Mouse (Mus musculus): ENCODE results near the gene Baiap2l2.

The Baiap2l2 gene
- long read RNA-seq, experiment 1 = 0 reads
- long read RNA-seq, experiment 2 = 0 reads

GRCm38 (mm10) chr15:79285399-79285798, at the start of gene Baiap2l2:
TSS of gene Baiap2l2 (minus strand) at chr15:79285537.
- intact Hi-C loops (cut with DNase I) = no loop called here

GRCm38 (mm10) chr15:79333409-79333808, 48.1 kb upstream of the Baiap2l2 start:
- intact Hi-C loops (cut with DNase I) = no loop called here

- intact Hi-C loops (cut with DNase I) = no loop called here
Observed at GRCm38 (mm10) chr15:79330521-79330920, 45.2 kb upstream of the Baiap2l2 start.

- intact Hi-C loops (cut with DNase I) = loop anchor here (10.0 kb wide), 1 partner anchor 135 kb away; no protein-coding TSS in a partner anchor
Observed at GRCm38 (mm10) chr15:79329979-79330363, 44.6 kb upstream of the Baiap2l2 start.

GRCm38 (mm10) chr15:79329346-79329978, 44.1 kb upstream of the Baiap2l2 start:
- intact Hi-C loops (cut with DNase I) = loop anchor here (10.0 kb wide), 1 partner anchor 135 kb away; no protein-coding TSS in a partner anchor

DNA sequence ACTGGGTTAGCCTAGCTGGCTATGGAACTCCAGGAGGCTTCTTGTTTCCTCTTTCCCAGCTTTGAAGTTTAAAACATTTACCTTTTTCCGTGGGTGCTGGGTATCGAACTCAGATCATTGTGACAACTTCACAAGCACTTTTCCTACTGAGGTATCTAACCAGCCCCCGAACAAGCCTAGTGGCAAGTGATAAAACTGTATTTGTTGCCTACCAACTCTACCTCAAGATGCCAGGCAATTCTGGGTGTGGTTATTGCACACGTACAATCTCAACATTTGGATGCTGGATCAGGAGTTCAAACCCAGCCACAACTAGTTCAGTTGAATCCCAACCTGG, 43.6 kb upstream of the Baiap2l2 start:
- intact Hi-C loops (cut with DNase I) = loop anchor here (10.0 kb wide), 1 partner anchor 136 kb away; no protein-coding TSS in a partner anchor

- intact Hi-C loops (cut with DNase I) = loop anchor here (10.0 kb wide), 1 partner anchor 137 kb away; no protein-coding TSS in a partner anchor
Observed at GRCm38 (mm10) chr15:79328058-79328938, 43.0 kb upstream of the Baiap2l2 start, which contains the start of gene Pla2g6. TSS of gene Pla2g6 (minus strand) at chr15:79328390.

GRCm38 (mm10) chr15:79326971-79327961, 41.9 kb upstream of the Baiap2l2 start:
- intact Hi-C loops (cut with DNase I) = loop anchor here (10.0 kb wide), 1 partner anchor 138 kb away; no protein-coding TSS in a partner anchor

GRCm38 (mm10) chr15:79326264-79326663, 40.9 kb upstream of the Baiap2l2 start:
- intact Hi-C loops (cut with DNase I) = loop anchor here (10.0 kb wide), 1 partner anchor 139 kb away; no protein-coding TSS in a partner anchor

DNA sequence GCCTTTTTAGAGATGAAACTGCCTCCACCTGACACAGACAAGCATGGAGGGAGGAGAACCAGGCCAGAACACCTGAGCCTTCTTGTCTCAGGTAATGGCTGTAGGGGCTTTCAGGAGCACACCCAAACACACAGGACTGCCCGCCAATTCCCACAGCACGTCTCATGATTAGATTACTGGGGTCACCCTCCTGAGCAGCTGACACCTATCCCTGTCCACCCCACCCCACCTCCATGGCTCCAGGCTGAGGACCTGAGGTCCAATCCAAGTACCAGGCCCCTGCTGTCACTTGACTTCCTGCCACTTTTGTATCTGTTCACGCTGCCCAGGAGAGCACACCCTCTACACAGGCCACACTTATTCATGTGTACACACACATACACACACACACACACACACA, 40.4 kb upstream of the Baiap2l2 start:
- intact Hi-C loops (cut with DNase I) = loop anchor here (10.0 kb wide), 1 partner anchor 139 kb away; no protein-coding TSS in a partner anchor

DNA sequence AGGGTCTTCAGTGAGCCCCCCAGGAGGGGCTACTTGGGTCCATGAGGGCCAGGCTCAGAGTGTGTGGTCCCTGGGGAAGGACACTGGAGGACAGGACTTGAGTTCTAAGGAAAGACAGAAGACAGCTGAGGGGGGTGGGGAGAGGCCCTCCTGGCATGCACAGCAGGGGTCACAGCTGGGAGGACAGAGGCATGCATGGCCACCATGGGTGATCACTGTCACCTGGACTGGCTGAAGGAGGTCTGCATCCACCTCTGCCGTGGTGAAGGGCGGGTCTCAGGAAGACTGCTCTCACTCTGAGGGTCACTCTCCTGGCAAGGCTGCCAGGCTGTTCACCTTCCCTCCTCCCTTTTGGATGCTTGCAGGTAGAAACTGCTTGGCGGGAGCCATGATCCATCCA, 39.0 kb upstream of the Baiap2l2 start:
- intact Hi-C loops (cut with DNase I) = loop anchor here (10.0 kb wide), 1 partner anchor 140 kb away; no protein-coding TSS in a partner anchor

GRCm38 (mm10) chr15:79323791-79324155, 38.4 kb upstream of the Baiap2l2 start:
- intact Hi-C loops (cut with DNase I) = loop anchor here (10.0 kb wide), 1 partner anchor 141 kb away; no protein-coding TSS in a partner anchor

- intact Hi-C loops (cut with DNase I) = loop anchor here (10.0 kb wide), 1 partner anchor 142 kb away; no protein-coding TSS in a partner anchor
Observed at GRCm38 (mm10) chr15:79322991-79323790, 37.9 kb upstream of the Baiap2l2 start.

DNA sequence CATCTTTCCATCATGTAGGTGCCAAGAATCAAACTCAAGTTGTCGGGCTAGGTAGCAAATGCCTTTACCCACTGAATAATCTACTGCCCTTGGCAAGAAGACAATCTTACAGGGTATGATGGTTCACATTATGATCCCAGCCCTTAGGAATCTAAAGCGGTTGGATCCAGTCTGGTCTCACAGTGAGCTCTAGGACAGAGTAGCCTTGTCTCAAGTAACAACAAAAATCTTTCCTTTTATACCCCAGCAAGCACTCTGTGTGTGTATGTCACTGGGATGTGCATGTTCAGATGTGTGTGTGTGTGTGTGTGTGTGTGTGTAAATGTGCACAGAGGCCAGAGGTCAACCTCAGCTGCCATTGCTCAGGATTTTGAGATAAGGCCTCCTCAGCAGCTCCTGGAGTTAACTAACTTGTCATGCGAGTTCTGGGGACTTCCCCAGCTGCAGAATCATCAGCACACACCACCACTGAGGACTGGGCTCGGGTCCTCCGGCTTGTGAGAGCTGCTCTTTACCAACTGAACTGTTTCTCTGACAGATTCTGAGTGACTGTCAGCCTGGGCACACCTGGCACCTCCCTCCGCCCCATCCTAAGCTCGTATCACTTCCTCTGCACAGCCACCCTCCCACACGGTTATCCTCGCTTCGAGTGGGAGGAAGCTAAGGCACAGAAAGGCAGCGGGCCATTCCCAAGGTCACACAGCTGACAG, 37.1 kb upstream of the Baiap2l2 start:
- intact Hi-C loops (cut with DNase I) = loop anchor here (10.0 kb wide), 1 partner anchor 142 kb away; no protein-coding TSS in a partner anchor

- intact Hi-C loops (cut with DNase I) = loop anchor here (10.0 kb wide), 1 partner anchor 143 kb away; no protein-coding TSS in a partner anchor
Observed at GRCm38 (mm10) chr15:79321733-79322190, 36.4 kb upstream of the Baiap2l2 start.

DNA sequence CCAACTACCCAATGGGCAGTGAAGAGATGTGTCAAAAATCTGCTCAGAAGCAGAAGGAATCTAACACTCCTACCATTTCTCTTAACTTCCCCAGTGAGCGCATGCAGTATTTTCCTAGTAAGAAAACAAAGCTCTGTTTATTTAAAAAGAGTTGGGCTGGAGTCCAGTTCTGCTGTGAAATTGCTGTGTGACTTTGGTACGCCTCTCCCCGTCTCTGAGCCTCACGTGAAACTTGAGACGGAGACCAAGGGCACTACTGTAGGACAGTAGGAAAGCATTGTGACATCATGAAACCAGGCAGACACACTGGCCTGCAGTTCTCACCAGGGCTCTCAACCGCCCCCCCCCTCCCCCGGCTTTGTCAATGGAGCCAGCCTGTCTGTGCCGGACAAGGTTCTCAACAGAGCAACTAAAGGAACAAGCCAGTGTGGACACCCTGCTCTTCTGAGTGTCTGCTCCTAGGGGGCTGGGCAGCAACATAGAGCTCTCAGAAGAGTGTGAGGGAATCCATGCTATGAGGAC, 28.6 kb upstream of the Baiap2l2 start:
- intact Hi-C loops (cut with DNase I) = no loop called here

DNA sequence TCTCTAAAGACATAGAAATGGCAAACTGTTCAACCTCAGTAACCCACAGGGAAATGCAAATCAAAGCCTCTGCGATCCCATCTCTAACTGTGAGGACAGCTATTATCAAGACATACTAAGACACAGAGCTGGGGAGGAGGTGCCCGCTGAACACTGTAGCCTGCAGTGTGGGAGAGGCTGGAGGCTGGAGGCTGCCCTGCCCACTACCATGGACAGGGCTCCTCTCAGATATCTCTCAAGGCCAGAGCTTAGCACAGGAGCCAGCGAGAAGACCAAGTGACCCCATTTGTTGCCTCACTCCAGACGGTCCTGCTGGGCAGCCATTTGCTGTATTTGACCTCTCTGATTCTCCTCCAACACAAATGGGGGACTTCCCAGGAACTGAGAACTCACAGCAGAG, 22.5 kb upstream of the Baiap2l2 start:
- intact Hi-C loops (cut with DNase I) = no loop called here

DNA sequence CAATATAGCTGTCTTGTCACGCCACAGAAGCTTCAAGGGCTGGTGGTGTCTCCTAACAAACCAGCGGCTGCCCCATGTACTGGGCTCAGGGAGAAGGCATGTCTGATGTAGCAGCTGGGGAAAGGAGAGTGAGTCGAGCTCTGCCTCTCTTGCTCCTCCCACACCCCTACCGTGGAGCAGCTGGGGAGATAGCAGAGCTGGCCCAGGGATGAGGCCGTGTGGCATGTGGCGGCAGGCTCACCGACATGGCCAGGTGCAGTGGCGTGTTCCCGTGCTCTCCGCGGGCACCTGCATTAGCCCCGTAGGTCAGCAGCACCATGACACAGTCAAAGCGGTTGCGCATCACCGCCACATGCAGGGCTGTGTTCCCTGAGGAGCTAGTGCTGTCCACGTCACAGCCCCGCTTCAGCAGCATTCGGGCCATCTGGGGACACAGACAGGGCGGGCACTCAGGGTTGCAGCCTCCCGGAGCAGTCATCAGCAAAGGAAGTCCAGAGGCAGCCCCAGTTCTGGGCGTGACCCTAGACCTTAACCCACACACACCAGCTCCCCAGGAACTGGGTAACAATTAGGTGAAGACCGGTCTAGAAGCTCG, 20.8 kb upstream of the Baiap2l2 start:
- intact Hi-C loops (cut with DNase I) = no loop called here

All from adrenal gland (tissue).